Mouse (Mus musculus) cortical plate, adult 2 months (tissue): ENCODE data around the gene Itpr2.

Experiments used
- CTCF ChIP-seq: fragments of 200-500 bp; IDR thresholded peaks from 2 replicates; pipeline ENCODE4 v1.5.1; 2011; ENCODE audit warnings: mild to moderate bottlenecking, control low read depth, low read length; ENCODE audit not compliant: insufficient read depth; ENCODE audit errors: extremely low read depth
- POLR2A ChIP-seq: fragments of 200-500 bp; IDR thresholded peaks from 2 replicates; pipeline ENCODE4 v1.6.1; 2011; ENCODE audit warnings: mild to moderate bottlenecking, low read length, control low read depth; ENCODE audit not compliant: insufficient read depth; ENCODE audit errors: extremely low read depth

GRCm38 (mm10) chr6:146410427-146410810, 91.6 kb downstream of the Itpr2 start:
- no peak for TF ChIP-seq CTCF
- TF ChIP-seq POLR2A, result no peak
